14 mouse cellular contexts compared by ENCODE assay signal in genomic region chr8:70558983-70559382, GRCm38 (mm10). TPM values are rescaled to one million over a fixed set of nuclear protein-coding genes. Genes with fewer than 3 reads are reported as not detected.
DNase-seq lines count a peak whose midpoint lies in the region; ATAC-seq and TF ChIP-seq lines count a peak whose summit lies in the region.
"Had no signal": no experiment of that assay in that cellular context is flagged by ENCODE, and none has a peak within 500 bp of the region (broad histone marks: within the 10 kb centered on the region; RNA-seq: fewer than 3 reads in every experiment).

No protein-coding gene starts in this region.

- no peak overlapping the region for H3K27ac ChIP-seq in heart, postnatal 0 days (ENCODE audit: low read depth)
- no peak overlapping the region for H3K27ac ChIP-seq in midbrain, postnatal 0 days (ENCODE audit: low read depth, low read length)
- no peak overlapping the region for H3K27ac ChIP-seq in midbrain, embryonic 15.5 days
- no peak overlapping the region for H3K27ac ChIP-seq in MEL (ENCODE audit: control insufficient read depth, low read depth, low read length)
- no peak overlapping the region for H3K27ac ChIP-seq in stomach, postnatal 0 days (replicated peaks)
- H3K27ac ChIP-seq: embryonic facial prominence, embryonic 15.5 days; hindbrain, embryonic 13.5 days had no signal

- no peak for DNase-seq in heart, postnatal 0 days (ENCODE audit: low spot score)
- DNase-seq in heart, adult 9 months (ENCODE audit: low spot score in 2 of 2), result no peak
- DNase-seq in midbrain, postnatal 0 days (ENCODE audit: low spot score), result no peak
- peak; percentile 53 for DNase-seq in MEL (ENCODE audit: low read depth, low spot score)
- no peak for DNase-seq in stomach, postnatal 0 days (ENCODE audit: low spot score)
- DNase-seq in layer of hippocampus, adult 8-10 months (ENCODE audit: low spot score in 2 of 2), result no peak
- DNase-seq: adrenal gland, adult 2 months; cerebellum, postnatal 25 days; spleen, adult 18-20 months had no signal

- peak; percentile 25 for TF ChIP-seq CTCF in heart, postnatal 0 days (IDR thresholded peaks at IDR 0.05; ENCODE audit: low read depth)
- TF ChIP-seq CTCF in midbrain, postnatal 0 days (IDR thresholded peaks at IDR 0.05), result peak; percentile 45
- peak; percentile 33 to 56 (median 41) for TF ChIP-seq CTCF in MEL (IDR thresholded peaks at IDR 0.05 in 2 of 3, conservative IDR thresholded peaks at IDR 0.05 in 1 of 3; ENCODE audit: control insufficient read depth in 1 of 3, insufficient read depth in 1 of 3, low read depth in 2 of 3, low read length in 3 of 3, poor library complexity in 1 of 3, severe bottlenecking in 1 of 3)
- TF ChIP-seq CTCF in stomach, postnatal 0 days (IDR thresholded peaks at IDR 0.05; ENCODE audit: low read depth), result peak; percentile 59

- TF ChIP-seq EP300 in heart, postnatal 0 days (IDR thresholded peaks at IDR 0.05; ENCODE audit: low read depth), result no peak
- no peak for TF ChIP-seq EP300 in MEL (IDR thresholded peaks at IDR 0.05; ENCODE audit: low read depth in 1 of 2, low read length in 2 of 2)
- TF ChIP-seq EP300 in stomach, postnatal 0 days (optimal IDR thresholded peaks at IDR 0.05), result no peak

- TF ChIP-seq RAD21 in MEL (IDR thresholded peaks at IDR 0.05; ENCODE audit: low read depth, low read length), result peak; percentile 42

- no peaks in the 10 kb centered on the region for H3K9me3 ChIP-seq in heart, postnatal 0 days (replicated peaks; ENCODE audit: control insufficient read depth, low read length)
- H3K9me3 ChIP-seq in midbrain, postnatal 0 days (ENCODE audit: low read length), result no peaks in the 10 kb centered on the region
- H3K9me3 ChIP-seq in midbrain, embryonic 15.5 days, result no peaks in the 10 kb centered on the region
- H3K9me3 ChIP-seq in MEL (replicated peaks; ENCODE audit: insufficient read depth, low read length), result no peaks in the 10 kb centered on the region
- no peaks in the 10 kb centered on the region for H3K9me3 ChIP-seq in stomach, postnatal 0 days (ENCODE audit: control insufficient read depth, low read length)
- H3K9me3 ChIP-seq: embryonic facial prominence, embryonic 15.5 days; heart, embryonic 10.5 days; hindbrain, embryonic 13.5 days had no signal

- H3K79me2 ChIP-seq in MEL (ENCODE audit: control insufficient read depth, insufficient read depth, low read length, poor library complexity), result peaks cover 10% of the 10 kb centered on the region; the same call in 1 of the 2 replicates

- 80% methylated on average over 3 of the region's 3 CpGs for WGBS in heart, postnatal 0 days
- 80% methylated on average over 3 of the region's 3 CpGs for WGBS in midbrain, postnatal 0 days
- 86% methylated on average over 3 of the region's 3 CpGs for WGBS in midbrain, embryonic 15.5 days
- 65% methylated on average over 3 of the region's 3 CpGs for whole genome bisulfite sequencing in stomach, postnatal 0 days

- no peak overlapping the region for H3K9ac ChIP-seq in heart, postnatal 0 days (replicated peaks; ENCODE audit: low read depth, low read length)
- H3K9ac ChIP-seq in midbrain, postnatal 0 days (replicated peaks; ENCODE audit: low read length, poor library complexity, severe bottlenecking), result no peak overlapping the region
- H3K9ac ChIP-seq in midbrain, embryonic 15.5 days, result no peak overlapping the region
- H3K9ac ChIP-seq in MEL (ENCODE audit: control insufficient read depth, low read depth, low read length, poor library complexity, severe bottlenecking), result no peak overlapping the region
- no peak overlapping the region for H3K9ac ChIP-seq in stomach, postnatal 0 days (ENCODE audit: low read length)
- H3K9ac ChIP-seq: embryonic facial prominence, embryonic 15.5 days; hindbrain, embryonic 13.5 days had no signal

- TF ChIP-seq POLR2A in MEL (IDR thresholded peaks at IDR 0.05; ENCODE audit: control insufficient read depth in 1 of 2, insufficient read depth in 1 of 2, low read depth in 1 of 2, low read length in 2 of 2, poor library complexity in 1 of 2), result no peak

- H3K4me3 ChIP-seq in heart, postnatal 0 days (ENCODE audit: low read depth, low read length), result no peak overlapping the region
- H3K4me3 ChIP-seq in midbrain, postnatal 0 days (ENCODE audit: low read depth, low read length), result no peak overlapping the region
- no peak overlapping the region for H3K4me3 ChIP-seq in midbrain, embryonic 15.5 days
- H3K4me3 ChIP-seq in MEL (ENCODE audit: control insufficient read depth in 1 of 2, insufficient read depth in 1 of 2, low read depth in 2 of 2, low read length in 2 of 2), result no peak overlapping the region
- no peak overlapping the region for H3K4me3 ChIP-seq in stomach, postnatal 0 days (ENCODE audit: low read depth, low read length)
- H3K4me3 ChIP-seq: embryonic facial prominence, embryonic 15.5 days; heart, embryonic 10.5 days; hindbrain, embryonic 13.5 days had no signal

- peaks cover 68% of the 10 kb centered on the region for H3K4me1 ChIP-seq in heart, postnatal 0 days (ENCODE audit: control insufficient read depth, insufficient read depth)
- peaks cover 8% of the 10 kb centered on the region; the same call in 1 of the 2 replicates for H3K4me1 ChIP-seq in midbrain, postnatal 0 days (ENCODE audit: insufficient read depth, low read length)
- H3K4me1 ChIP-seq in midbrain, embryonic 15.5 days, result peaks cover 2% of the 10 kb centered on the region
- peaks cover 27 to 45% of the 10 kb centered on the region in 2 experiments for H3K4me1 ChIP-seq in MEL (ENCODE audit: control insufficient read depth in 1 of 2, insufficient read depth in 2 of 2, low read length in 2 of 2)
- peaks cover 16% of the 10 kb centered on the region for H3K4me1 ChIP-seq in stomach, postnatal 0 days (replicated peaks; ENCODE audit: control insufficient read depth, insufficient read depth)

- ATAC-seq in heart, postnatal 0 days (ENCODE audit: insufficient read depth, low read depth), result no peak
- ATAC-seq in midbrain, postnatal 0 days (ENCODE audit: low FRiP score), result no peak
- no peak for ATAC-seq in midbrain, embryonic 15.5 days (replicated peaks)
- no peak for ATAC-seq in stomach, postnatal 0 days (ENCODE audit: low FRiP score, low TSS enrichment)
- ATAC-seq: forebrain, embryonic 16.5 days had no signal

- H3K27me3 ChIP-seq in heart, postnatal 0 days (ENCODE audit: control insufficient read depth, insufficient read depth, low read length), result no peaks in the 10 kb centered on the region
- H3K27me3 ChIP-seq in midbrain, postnatal 0 days (ENCODE audit: insufficient read depth, low read length), result no peaks in the 10 kb centered on the region
- H3K27me3 ChIP-seq in midbrain, embryonic 15.5 days (replicated peaks), result no peaks in the 10 kb centered on the region
- no peaks in the 10 kb centered on the region for H3K27me3 ChIP-seq in MEL (ENCODE audit: control insufficient read depth in 1 of 2, insufficient read depth in 2 of 2, low read length in 2 of 2)
- no peaks in the 10 kb centered on the region for H3K27me3 ChIP-seq in stomach, postnatal 0 days (ENCODE audit: control insufficient read depth, insufficient read depth, low read length)
- H3K27me3 ChIP-seq: embryonic facial prominence, embryonic 15.5 days; hindbrain, embryonic 13.5 days had no signal

- no peaks in the 10 kb centered on the region for H3K36me3 ChIP-seq in heart, postnatal 0 days (replicated peaks; ENCODE audit: control insufficient read depth, insufficient read depth, low read length)
- H3K36me3 ChIP-seq in midbrain, postnatal 0 days (ENCODE audit: insufficient read depth, low read length), result peaks cover 3% of the 10 kb centered on the region; the same call in 1 of the 2 replicates
- H3K36me3 ChIP-seq in midbrain, embryonic 15.5 days (replicated peaks), result no peaks in the 10 kb centered on the region
- peaks cover 0 to 18% of the 10 kb centered on the region in 2 experiments; a peak in 3 of 4 replicates for H3K36me3 ChIP-seq in MEL (ENCODE audit: control insufficient read depth in 1 of 2, insufficient read depth in 2 of 2, low read length in 2 of 2)
- H3K36me3 ChIP-seq in stomach, postnatal 0 days (ENCODE audit: control insufficient read depth, insufficient read depth, low read length), result peaks cover 2% of the 10 kb centered on the region; the same call in 1 of the 2 replicates
- H3K36me3 ChIP-seq: heart, embryonic 10.5 days had no signal

- no peak overlapping the region for H3K4me2 ChIP-seq in heart, postnatal 0 days (ENCODE audit: low read depth, low read length)
- no peak overlapping the region for H3K4me2 ChIP-seq in midbrain, postnatal 0 days (ENCODE audit: low read depth, low read length, poor library complexity, severe bottlenecking)
- no peak overlapping the region for H3K4me2 ChIP-seq in midbrain, embryonic 15.5 days
- no peak overlapping the region for H3K4me2 ChIP-seq in stomach, postnatal 0 days (replicated peaks; ENCODE audit: low read depth)
- H3K4me2 ChIP-seq: embryonic facial prominence, embryonic 15.5 days; hindbrain, embryonic 13.5 days had no signal

RNA-seq across cellular contexts. Expression of gene Ell, which starts 19.7 kb away (rescaled TPM):
- 7.3 and 13.9 TPM in 2 replicates for total RNA-seq in heart, postnatal 0 days (2014; rRNA removed; ENCODE audit: low replicate concordance)
- polyA plus RNA-seq in heart, postnatal 0 days (2015; fragmentation: Nextera tagmentation; extraction: Ambion mirVana), result 7.9 and 9.1 TPM in 2 replicates
- total RNA-seq in midbrain, postnatal 0 days (2014; rRNA removed), result 10.2 and 14.1 TPM in 2 replicates
- polyA plus RNA-seq in midbrain, postnatal 0 days (2015; fragmentation: Nextera tagmentation; extraction: Ambion mirVana), result 12.6 and 13.2 TPM in 2 replicates
- polyA plus RNA-seq in midbrain, embryonic 15.5 days (2015; fragmentation: Nextera tagmentation; extraction: Ambion mirVana), result 18.6 and 19.9 TPM in 2 replicates
- total RNA-seq in MEL (2012; rRNA removed), result 10.8 and 12.4 TPM in 2 replicates
- 10 to 100 TPM in 1 of 2 experiments, not detected in 1; 25.9 TPM for polyA plus RNA-seq in MEL (2012; ENCODE audit: insufficient read depth in 1 of 2, insufficient read length in 2 of 2, low read depth in 1 of 2, low replicate concordance in 2 of 2, missing spikeins in 1 of 2)
- polyA plus RNA-seq in stomach, postnatal 0 days (2015; fragmentation: Nextera tagmentation; extraction: Ambion mirVana), result 11.1 and 13.5 TPM in 2 replicates
- total RNA-seq in layer of hippocampus, adult 8-10 months (2022), result 10 to 100 TPM; 19.6 to 22.0 (median 20.8) TPM

RNA-seq across cellular contexts. Expression of gene Kxd1, which starts 31.2 kb away (rescaled TPM):
- total RNA-seq in heart, postnatal 0 days (2014; rRNA removed; ENCODE audit: low replicate concordance), result 110 and 120 TPM in 2 replicates
- polyA plus RNA-seq in heart, postnatal 0 days (2015; fragmentation: Nextera tagmentation; extraction: Ambion mirVana), result 93.5 and 96.7 TPM in 2 replicates
- 36.3 and 38.2 TPM in 2 replicates for total RNA-seq in midbrain, postnatal 0 days (2014; rRNA removed)
- 53.1 and 55.8 TPM in 2 replicates for polyA plus RNA-seq in midbrain, postnatal 0 days (2015; fragmentation: Nextera tagmentation; extraction: Ambion mirVana)
- polyA plus RNA-seq in midbrain, embryonic 15.5 days (2015; fragmentation: Nextera tagmentation; extraction: Ambion mirVana), result 46.4 and 51.7 TPM in 2 replicates
- 49.1 and 54.4 TPM in 2 replicates for total RNA-seq in MEL (2012; rRNA removed)
- 10 to 100 TPM in 1 of 2 experiments, not detected in 1; 77.4 TPM for polyA plus RNA-seq in MEL (2012; ENCODE audit: insufficient read depth in 1 of 2, insufficient read length in 2 of 2, low read depth in 1 of 2, low replicate concordance in 2 of 2, missing spikeins in 1 of 2)
- polyA plus RNA-seq in stomach, postnatal 0 days (2015; fragmentation: Nextera tagmentation; extraction: Ambion mirVana), result 47.1 and 54.6 TPM in 2 replicates
- total RNA-seq in layer of hippocampus, adult 8-10 months (2022), result 10 to 100 TPM; 36.7 to 46.9 (median 39.6) TPM

RNA-seq across cellular contexts. Expression of gene Fkbp8, which starts 31.5 kb away (rescaled TPM):
- total RNA-seq in heart, postnatal 0 days (2014; rRNA removed; ENCODE audit: low replicate concordance), result 422 and 440 TPM in 2 replicates
- polyA plus RNA-seq in heart, postnatal 0 days (2015; fragmentation: Nextera tagmentation; extraction: Ambion mirVana), result 195 and 200 TPM in 2 replicates
- 490 and 533 TPM in 2 replicates for total RNA-seq in midbrain, postnatal 0 days (2014; rRNA removed)
- 351 and 386 TPM in 2 replicates for polyA plus RNA-seq in midbrain, postnatal 0 days (2015; fragmentation: Nextera tagmentation; extraction: Ambion mirVana)
- polyA plus RNA-seq in midbrain, embryonic 15.5 days (2015; fragmentation: Nextera tagmentation; extraction: Ambion mirVana), result 450 and 462 TPM in 2 replicates
- 212 and 215 TPM in 2 replicates for total RNA-seq in MEL (2012; rRNA removed)
- polyA plus RNA-seq in MEL (2012; ENCODE audit: insufficient read depth in 1 of 2, insufficient read length in 2 of 2, low read depth in 1 of 2, low replicate concordance in 2 of 2, missing spikeins in 1 of 2), result 100 to 1,000 TPM in 1 of 2 experiments, not detected in 1; 349 TPM
- 179 and 188 TPM in 2 replicates for polyA plus RNA-seq in stomach, postnatal 0 days (2015; fragmentation: Nextera tagmentation; extraction: Ambion mirVana)
- 100 to 1,000 TPM; 420 to 440 (median 425) TPM for total RNA-seq in layer of hippocampus, adult 8-10 months (2022)

RNA-seq across cellular contexts. Expression of gene Isyna1, which starts 35.2 kb away (rescaled TPM):
- 111 and 125 TPM in 2 replicates for total RNA-seq in heart, postnatal 0 days (2014; rRNA removed; ENCODE audit: low replicate concordance)
- polyA plus RNA-seq in heart, postnatal 0 days (2015; fragmentation: Nextera tagmentation; extraction: Ambion mirVana), result 53.3 and 59.6 TPM in 2 replicates
- total RNA-seq in midbrain, postnatal 0 days (2014; rRNA removed), result 176 and 180 TPM in 2 replicates
- polyA plus RNA-seq in midbrain, postnatal 0 days (2015; fragmentation: Nextera tagmentation; extraction: Ambion mirVana), result 140 and 146 TPM in 2 replicates
- 175 and 176 TPM in 2 replicates for polyA plus RNA-seq in midbrain, embryonic 15.5 days (2015; fragmentation: Nextera tagmentation; extraction: Ambion mirVana)
- total RNA-seq in MEL (2012; rRNA removed), result 84.1 and 90.9 TPM in 2 replicates
- 100 to 1,000 TPM in 1 of 2 experiments, not detected in 1; 189 TPM for polyA plus RNA-seq in MEL (2012; ENCODE audit: insufficient read depth in 1 of 2, insufficient read length in 2 of 2, low read depth in 1 of 2, low replicate concordance in 2 of 2, missing spikeins in 1 of 2)
- polyA plus RNA-seq in stomach, postnatal 0 days (2015; fragmentation: Nextera tagmentation; extraction: Ambion mirVana), result 37.4 and 39.3 TPM in 2 replicates
- 10 to 100 TPM; 42.8 to 55.9 (median 51.8) TPM for total RNA-seq in layer of hippocampus, adult 8-10 months (2022)

RNA-seq across cellular contexts. Expression of gene Uba52, which starts 48.4 kb away (rescaled TPM):
- total RNA-seq in heart, postnatal 0 days (2014; rRNA removed; ENCODE audit: low replicate concordance), result 887 and 1,064 TPM in 2 replicates
- polyA plus RNA-seq in heart, postnatal 0 days (2015; fragmentation: Nextera tagmentation; extraction: Ambion mirVana), result 1,011 and 1,075 TPM in 2 replicates
- total RNA-seq in midbrain, postnatal 0 days (2014; rRNA removed), result 357 and 402 TPM in 2 replicates
- 721 and 736 TPM in 2 replicates for polyA plus RNA-seq in midbrain, postnatal 0 days (2015; fragmentation: Nextera tagmentation; extraction: Ambion mirVana)
- 587 and 620 TPM in 2 replicates for polyA plus RNA-seq in midbrain, embryonic 15.5 days (2015; fragmentation: Nextera tagmentation; extraction: Ambion mirVana)
- 3,582 and 3,633 TPM in 2 replicates for total RNA-seq in MEL (2012; rRNA removed)
- polyA plus RNA-seq in MEL (2012; ENCODE audit: insufficient read depth in 1 of 2, insufficient read length in 2 of 2, low read depth in 1 of 2, low replicate concordance in 2 of 2, missing spikeins in 1 of 2), result 1,000 to 10,000 TPM in 1 of 2 experiments, not detected in 1; 2,814 TPM
- polyA plus RNA-seq in stomach, postnatal 0 days (2015; fragmentation: Nextera tagmentation; extraction: Ambion mirVana), result 951 and 966 TPM in 2 replicates
- total RNA-seq in layer of hippocampus, adult 8-10 months (2022), result 1,000 to 10,000 TPM in 2 of 4 experiments, 100 to 1,000 TPM in 2; 772 to 1,065 (median 933) TPM
